ENCODE assay signal across 28 mouse cellular contexts in the genomic region with DNA sequence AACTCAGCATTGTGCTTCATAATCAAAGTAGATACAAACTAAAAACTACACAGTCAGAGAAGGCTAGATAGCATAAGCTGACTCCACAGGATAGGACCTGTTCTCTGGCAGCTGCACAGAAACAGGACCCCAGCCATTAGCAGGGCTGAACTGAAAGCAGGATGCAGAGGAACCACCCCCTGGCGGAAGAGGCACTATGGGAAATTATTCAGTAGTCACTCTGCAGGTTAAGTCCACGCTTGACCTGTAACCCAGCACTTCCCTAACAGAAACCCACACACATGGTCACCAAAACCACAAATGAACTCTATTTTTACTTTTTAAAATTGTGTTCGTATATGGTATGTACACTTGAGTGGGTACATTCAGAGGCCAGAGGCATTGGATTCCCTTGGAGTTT. TPM values are rescaled to one million over a fixed set of nuclear protein-coding genes. Genes with fewer than 3 reads are reported as not detected.
A peak's percentile ranks its signal among the peaks of the same experiment; 100 is the strongest.
DNase-seq lines count a peak whose midpoint lies in the region; ATAC-seq and TF ChIP-seq lines count a peak whose summit lies in the region.
"Had no signal": no experiment of that assay in that cellular context is flagged by ENCODE, and none has a peak within 500 bp of the region (broad histone marks: within the 10 kb centered on the region; RNA-seq: fewer than 3 reads in every experiment).

No protein-coding gene starts in this region.

- no peak overlapping the region for H3K9ac ChIP-seq in ES-E14 (ENCODE audit: insufficient read depth, low read depth, low read length, poor library complexity, severe bottlenecking)
- H3K9ac ChIP-seq in hindbrain, embryonic 14.5 days: no peak overlapping the region
- H3K9ac ChIP-seq: embryonic facial prominence, embryonic 13.5 days; forebrain, embryonic 12.5 days; forebrain, embryonic 15.5 days; heart, embryonic 12.5 days; heart, embryonic 15.5 days; hindbrain, embryonic 13.5 days had no signal

- no peak overlapping the region for H3K4me3 ChIP-seq in ES-E14 (ENCODE audit: insufficient read depth in 1 of 2, low read depth in 1 of 2, low read length in 2 of 2, poor library complexity in 1 of 2, severe bottlenecking in 1 of 2)
- H3K4me3 ChIP-seq in hindbrain, embryonic 14.5 days (replicated peaks; ENCODE audit: low read length): no peak overlapping the region
- H3K4me3 ChIP-seq: embryonic facial prominence, embryonic 10.5 days; embryonic facial prominence, embryonic 13.5 days; erythroblast, embryonic 14.5 days; forebrain, embryonic 12.5 days; forebrain, embryonic 15.5 days; heart, embryonic 12.5 days; heart, embryonic 15.5 days; hindbrain, embryonic 10.5 days; hindbrain, embryonic 13.5 days had no signal

- no peaks in the 10 kb centered on the region for H3K9me3 ChIP-seq in ES-E14 (ENCODE audit: control insufficient read depth, insufficient read depth, low read depth, low read length)
- no peaks in the 10 kb centered on the region for H3K9me3 ChIP-seq in hindbrain, embryonic 14.5 days (ENCODE audit: control insufficient read depth, low read length)
- H3K9me3 ChIP-seq: embryonic facial prominence, embryonic 10.5 days; embryonic facial prominence, embryonic 13.5 days; forebrain, embryonic 12.5 days; forebrain, embryonic 15.5 days; heart, embryonic 12.5 days; heart, embryonic 15.5 days; hindbrain, embryonic 10.5 days; hindbrain, embryonic 13.5 days had no signal

- no peak overlapping the region for H3K4me2 ChIP-seq in hindbrain, embryonic 14.5 days (replicated peaks)
- H3K4me2 ChIP-seq: embryonic facial prominence, embryonic 13.5 days; forebrain, embryonic 12.5 days; forebrain, embryonic 15.5 days; heart, embryonic 12.5 days; heart, embryonic 15.5 days; hindbrain, embryonic 13.5 days had no signal

- DNase-seq in 416B (ENCODE audit: low read depth) (peak; percentile 65), A20 (ENCODE audit: low read depth, low spot score) (peak; percentile 34), ES-E14 (ENCODE audit: low read depth, low spot score) (no peak)
- peak; percentile 59 for DNase-seq in splenic B cell, adult 2 months (ENCODE audit: low read depth, low spot score)
- no peak for DNase-seq in embryo, embryonic 11 days
- no peak for DNase-seq in hindbrain, embryonic 14.5 days (ENCODE audit: low spot score)
- DNase-seq: adrenal gland, postnatal 10 days; cerebellum, adult 11 months; cerebellum, adult 2 months; cerebellum, adult 9-11 months; cerebellum, postnatal 25 days; gastrocnemius, postnatal 25 days; heart, adult 18-20 months; heart, postnatal 10 days; heart, postnatal 36 days had no signal

- H3K4me1 ChIP-seq in ES-E14 (ENCODE audit: control insufficient read depth in 2 of 2, insufficient read depth in 2 of 2, low read length in 2 of 2, poor library complexity in 1 of 2): no peaks in the 10 kb centered on the region; a peak in 1 of 4 replicates
- H3K4me1 ChIP-seq in hindbrain, embryonic 14.5 days (replicated peaks; ENCODE audit: control insufficient read depth, insufficient read depth, low read length): no peaks in the 10 kb centered on the region
- H3K4me1 ChIP-seq: embryonic facial prominence, embryonic 10.5 days; embryonic facial prominence, embryonic 13.5 days; forebrain, embryonic 12.5 days; forebrain, embryonic 15.5 days; heart, embryonic 12.5 days; heart, embryonic 15.5 days; hindbrain, embryonic 10.5 days; hindbrain, embryonic 13.5 days had no signal

- 88% methylated on average over 3 of the region's 3 CpGs for WGBS in hindbrain, embryonic 14.5 days

- no peaks in the 10 kb centered on the region for H3K27me3 ChIP-seq in splenic B cell, adult 2 months (ENCODE audit: control insufficient read depth, insufficient read depth, low read length, poor library complexity, severe bottlenecking)
- no peaks in the 10 kb centered on the region for H3K27me3 ChIP-seq in hindbrain, embryonic 14.5 days (ENCODE audit: control insufficient read depth, insufficient read depth, low read length)
- H3K27me3 ChIP-seq: embryonic facial prominence, embryonic 13.5 days; forebrain, embryonic 12.5 days; forebrain, embryonic 15.5 days; heart, embryonic 12.5 days; heart, embryonic 15.5 days; hindbrain, embryonic 13.5 days; Patski had no signal

- H3K36me3 ChIP-seq in ES-E14 (ENCODE audit: control insufficient read depth, insufficient read depth, low read length, poor library complexity, severe bottlenecking): peaks cover 2% of the 10 kb centered on the region; the same call in 1 of the 2 replicates
- no peaks in the 10 kb centered on the region; the same call in 1 of the 2 replicates for H3K36me3 ChIP-seq in splenic B cell, adult 2 months (ENCODE audit: control insufficient read depth, insufficient read depth, low read length, poor library complexity, severe bottlenecking)
- no peaks in the 10 kb centered on the region for H3K36me3 ChIP-seq in hindbrain, embryonic 14.5 days (replicated peaks; ENCODE audit: control insufficient read depth, insufficient read depth)
- H3K36me3 ChIP-seq: forebrain, embryonic 15.5 days had no signal

- no peak for ATAC-seq in hindbrain, embryonic 14.5 days (ENCODE audit: low FRiP score)
- ATAC-seq: CD4-positive, CD25-positive, alpha-beta regulatory T cell, adult 4 months; forebrain, embryonic 15.5 days; hindbrain, postnatal 0 days; inflammation-experienced regulatory T-cells, adult 6 months; Patski had no signal

- in situ Hi-C loops in ES-E14 (cut with MboI; ENCODE audit: low sequenced_read_pairs in 2 of 2, unreplicated experiment in 2 of 2): no loop called here

- no peak overlapping the region for H3K27ac ChIP-seq in ES-E14 (ENCODE audit: insufficient read depth, low read depth, low read length, poor library complexity, severe bottlenecking)
- no peak overlapping the region for H3K27ac ChIP-seq in hindbrain, embryonic 14.5 days
- H3K27ac ChIP-seq: embryonic facial prominence, embryonic 10.5 days; embryonic facial prominence, embryonic 13.5 days; forebrain, embryonic 12.5 days; forebrain, embryonic 15.5 days; heart, embryonic 15.5 days; hindbrain, embryonic 10.5 days; hindbrain, embryonic 13.5 days; hindbrain, postnatal 0 days had no signal

TF ChIP-seq in ES-E14, 5 proteins besides CTCF, POLR2A, EP300 and RAD21:
- TF ChIP-seq MAFK (IDR thresholded peaks at IDR 0.05; ENCODE audit: insufficient read depth, low read depth, low read length) (0 out of 2 replicates have a peak, but pooled peaks have one; percentile 1), CHD2 (IDR thresholded peaks at IDR 0.05; ENCODE audit: low read depth, low read length) (no peak)

RNA-seq across cellular contexts. Expression of a gene that starts 16.5 kb away (rescaled TPM):
- 14.6 and 15.7 TPM in 2 replicates for total RNA-seq in ES-E14 (2012; rRNA removed)
- polyA plus RNA-seq in hindbrain, embryonic 14.5 days (2014; fragmentation: Nextera tagmentation; extraction: Ambion mirVana): 28.1 and 29.8 TPM in 2 replicates

RNA-seq across cellular contexts. Expression of a gene that starts 22.4 kb away (rescaled TPM):
- 3.3 TPM in 2 replicates for total RNA-seq in ES-E14 (2012; rRNA removed)
- 0.63 and 0.71 TPM in 2 replicates for polyA plus RNA-seq in hindbrain, embryonic 14.5 days (2014; fragmentation: Nextera tagmentation; extraction: Ambion mirVana)

RNA-seq across cellular contexts. Expression of a gene that starts 28.2 kb away (rescaled TPM):
- 26.5 and 26.6 TPM in 2 replicates for total RNA-seq in ES-E14 (2012; rRNA removed)
- 58.5 and 67.3 TPM in 2 replicates for polyA plus RNA-seq in hindbrain, embryonic 14.5 days (2014; fragmentation: Nextera tagmentation; extraction: Ambion mirVana)

RNA-seq across cellular contexts. Expression of a gene that starts 34.5 kb away (rescaled TPM):
- 12.3 and 12.6 TPM in 2 replicates for total RNA-seq in ES-E14 (2012; rRNA removed)
- polyA plus RNA-seq in hindbrain, embryonic 14.5 days (2014; fragmentation: Nextera tagmentation; extraction: Ambion mirVana): 26.8 and 27.3 TPM in 2 replicates

RNA-seq across cellular contexts. Expression of a gene that starts 41.7 kb away (rescaled TPM):
- total RNA-seq in ES-E14 (2012; rRNA removed): 44.4 and 56.9 TPM in 2 replicates
- polyA plus RNA-seq in hindbrain, embryonic 14.5 days (2014; fragmentation: Nextera tagmentation; extraction: Ambion mirVana): 64.2 and 74.2 TPM in 2 replicates

Comparison
In these comparisons a context has a peak if more than half of its experiments do, and no peak if none do; other contexts are left out.
1. DNase-seq: peak in 416B (single experiment), A20 (single experiment) and splenic B cell, adult 2 months (single experiment); none in ES-E14 (single experiment), embryo, embryonic 11 days (single experiment) and hindbrain, embryonic 14.5 days (single experiment).